Mouse (Mus musculus): ENCODE results near the gene Smarca2. TPM values are rescaled to one million over a fixed set of nuclear protein-coding genes. Genes with fewer than 3 reads are reported as not detected.
A peak's percentile ranks its signal among the peaks of the same experiment; 100 is the strongest.

Smarca2 gene
- polyA plus RNA-seq, 1 experiment from 2014 or later, result 66.1 TPM

- Histone ChIP-seq H3K27ac (ENCODE audit: low read length) (no peak overlapping the region), H3K36me3 (ENCODE audit: control insufficient read depth, insufficient read depth, low read length) (no peaks in the 10 kb centered on the region), H3K9ac (replicated peaks; ENCODE audit: low read depth, low read length) (no peak overlapping the region), H3K4me3 (ENCODE audit: low read depth, low read length) (no peak overlapping the region), H3K27me3 (ENCODE audit: control insufficient read depth, insufficient read depth, low read length) (no peaks in the 10 kb centered on the region), H3K4me2 (replicated peaks; ENCODE audit: low read depth, low read length) (no peak overlapping the region), H3K4me1 (ENCODE audit: control insufficient read depth, insufficient read depth, low read length) (no peaks in the 10 kb centered on the region), H3K9me3 (ENCODE audit: control insufficient read depth, low read depth, low read length) (no peaks in the 10 kb centered on the region)
- no peak for ATAC-seq (ENCODE audit: insufficient number of reproducible peaks, insufficient read depth, low FRiP score, low read depth)
- WGBS, result 74% methylated on average over 4 of the region's 4 CpGs
These were observed 3.4 kb upstream of the Smarca2 start for GRCm38 (mm10) chr19:26601459-26601858.

- H3K27me3 ChIP-seq (ENCODE audit: control insufficient read depth, insufficient read depth, low read length), result no peaks in the 10 kb centered on the region
- no peaks in the 10 kb centered on the region for H3K9me3 ChIP-seq (ENCODE audit: control insufficient read depth, low read depth, low read length)
- H3K4me3 ChIP-seq (ENCODE audit: low read depth, low read length), result no peak overlapping the region
- H3K9ac ChIP-seq (replicated peaks; ENCODE audit: low read depth, low read length), result no peak overlapping the region
- peak overlapping the region; percentile 95 for H3K4me2 ChIP-seq (replicated peaks; ENCODE audit: low read depth, low read length)
- ATAC-seq (ENCODE audit: insufficient number of reproducible peaks, insufficient read depth, low FRiP score, low read depth), result no peak
- no peaks in the 10 kb centered on the region for H3K36me3 ChIP-seq (ENCODE audit: control insufficient read depth, insufficient read depth, low read length)
- H3K27ac ChIP-seq (ENCODE audit: low read length), result no peak overlapping the region
- WGBS, result 40% methylated on average over 2 of the region's 2 CpGs
- 0 out of 2 replicates have a peak, but pooled peaks cover 1% of the 10 kb centered on the region for H3K4me1 ChIP-seq (ENCODE audit: control insufficient read depth, insufficient read depth, low read length)
These were observed 1.5 kb upstream of the Smarca2 start for GRCm38 (mm10) chr19:26603296-26603860.

GRCm38 (mm10) chr19:26603906-26604754 is 720 bp upstream of the Smarca2 start:
- ATAC-seq (ENCODE audit: insufficient number of reproducible peaks, insufficient read depth, low FRiP score, low read depth), result peak; percentile 54
- H3K36me3 ChIP-seq (ENCODE audit: control insufficient read depth, insufficient read depth, low read length), result no peaks in the 10 kb centered on the region
- peak overlapping the region; percentile 95 for H3K4me2 ChIP-seq (replicated peaks; ENCODE audit: low read depth, low read length)
- H3K4me3 ChIP-seq (ENCODE audit: low read depth, low read length), result peak overlapping the region; percentile 80
- peak overlapping the region; percentile 36 for H3K9ac ChIP-seq (replicated peaks; ENCODE audit: low read depth, low read length)
- 2% methylated on average over 35 of the region's 36 CpGs for WGBS
- H3K27ac ChIP-seq (ENCODE audit: low read length), result peak overlapping the region; percentile 94
- no peaks in the 10 kb centered on the region for H3K9me3 ChIP-seq (ENCODE audit: control insufficient read depth, low read depth, low read length)
- H3K4me1 ChIP-seq (ENCODE audit: control insufficient read depth, insufficient read depth, low read length), result 0 out of 2 replicates have a peak, but pooled peaks cover 3% of the 10 kb centered on the region
- no peaks in the 10 kb centered on the region for H3K27me3 ChIP-seq (ENCODE audit: control insufficient read depth, insufficient read depth, low read length)

- no peaks in the 10 kb centered on the region for H3K36me3 ChIP-seq (ENCODE audit: control insufficient read depth, insufficient read depth, low read length)
- H3K27me3 ChIP-seq (ENCODE audit: control insufficient read depth, insufficient read depth, low read length), result no peaks in the 10 kb centered on the region
- under 1% methylated on average over 43 of the region's 44 CpGs for WGBS
- H3K27ac ChIP-seq (ENCODE audit: low read length), result peak overlapping the region; percentile 78; the same call in 1 of the 2 replicates
- H3K4me1 ChIP-seq (ENCODE audit: control insufficient read depth, insufficient read depth, low read length), result 0 out of 2 replicates have a peak, but pooled peaks cover 5% of the 10 kb centered on the region
- no peaks in the 10 kb centered on the region for H3K9me3 ChIP-seq (ENCODE audit: control insufficient read depth, low read depth, low read length)
- ATAC-seq (ENCODE audit: insufficient number of reproducible peaks, insufficient read depth, low FRiP score, low read depth), result no peak
- H3K9ac ChIP-seq (replicated peaks; ENCODE audit: low read depth, low read length), result peak overlapping the region; percentile 74
- H3K4me2 ChIP-seq (replicated peaks; ENCODE audit: low read depth, low read length), result peak overlapping the region; percentile 95
- H3K4me3 ChIP-seq (ENCODE audit: low read depth, low read length), result peak overlapping the region; percentile 80
These were observed 829 bp downstream of the Smarca2 start for GRCm38 (mm10) chr19:26605438-26606320.

GRCm38 (mm10) chr19:26606321-26607155 is 1.7 kb downstream of the Smarca2 start:
- no peaks in the 10 kb centered on the region for H3K27me3 ChIP-seq (ENCODE audit: control insufficient read depth, insufficient read depth, low read length)
- peak overlapping the region; percentile 80 for H3K4me3 ChIP-seq (ENCODE audit: low read depth, low read length)
- H3K4me1 ChIP-seq (ENCODE audit: control insufficient read depth, insufficient read depth, low read length), result 0 out of 2 replicates have a peak, but pooled peaks cover 5% of the 10 kb centered on the region
- H3K9ac ChIP-seq (replicated peaks; ENCODE audit: low read depth, low read length), result peak overlapping the region; percentile 74; the same call in 1 of the 2 replicates
- H3K9me3 ChIP-seq (ENCODE audit: control insufficient read depth, low read depth, low read length), result no peaks in the 10 kb centered on the region
- H3K4me2 ChIP-seq (replicated peaks; ENCODE audit: low read depth, low read length), result peak overlapping the region; percentile 95
- ATAC-seq (ENCODE audit: insufficient number of reproducible peaks, insufficient read depth, low FRiP score, low read depth), result peak; percentile 39; the same call in 1 of the 2 replicates
- H3K27ac ChIP-seq (ENCODE audit: low read length), result peak overlapping the region; percentile 78; the same call in 1 of the 2 replicates
- whole genome bisulfite sequencing, result under 1% methylated on average over 58 of the region's 63 CpGs
- H3K36me3 ChIP-seq (ENCODE audit: control insufficient read depth, insufficient read depth, low read length), result no peaks in the 10 kb centered on the region

GRCm38 (mm10) chr19:26607156-26607536 is 2.3 kb downstream of the Smarca2 start:
- WGBS, result under 1% methylated on average over 35 of the region's 56 CpGs

GRCm38 (mm10) chr19:26607551-26608433 is 2.9 kb downstream of the Smarca2 start:
- H3K27me3 ChIP-seq (ENCODE audit: control insufficient read depth, insufficient read depth, low read length), result no peaks in the 10 kb centered on the region
- no peaks in the 10 kb centered on the region for H3K9me3 ChIP-seq (ENCODE audit: control insufficient read depth, low read depth, low read length)
- under 1% methylated on average over 39 of the region's 39 CpGs for WGBS
- peak overlapping the region; percentile 80 for H3K4me3 ChIP-seq (ENCODE audit: low read depth, low read length)
- H3K9ac ChIP-seq (replicated peaks; ENCODE audit: low read depth, low read length), result peak overlapping the region; percentile 74
- no peak for ATAC-seq (ENCODE audit: insufficient number of reproducible peaks, insufficient read depth, low FRiP score, low read depth)
- H3K36me3 ChIP-seq (ENCODE audit: control insufficient read depth, insufficient read depth, low read length), result no peaks in the 10 kb centered on the region
- H3K4me1 ChIP-seq (ENCODE audit: control insufficient read depth, insufficient read depth, low read length), result peaks cover 5% of the 10 kb centered on the region; the same call in 1 of the 2 replicates
- H3K27ac ChIP-seq (ENCODE audit: low read length), result peak overlapping the region; percentile 78
- H3K4me2 ChIP-seq (replicated peaks; ENCODE audit: low read depth, low read length), result peak overlapping the region; percentile 95

More at GRCm38 (mm10) chr19:26607156-26607536, 2.3 kb downstream of the Smarca2 start:
- H3K9ac ChIP-seq (replicated peaks; ENCODE audit: low read depth, low read length), result peak overlapping the region; percentile 74
- peak overlapping the region; percentile 95 for H3K4me2 ChIP-seq (replicated peaks; ENCODE audit: low read depth, low read length)
- H3K27me3 ChIP-seq (ENCODE audit: control insufficient read depth, insufficient read depth, low read length), result no peaks in the 10 kb centered on the region
- ATAC-seq (ENCODE audit: insufficient number of reproducible peaks, insufficient read depth, low FRiP score, low read depth), result peak; percentile 35; the same call in 1 of the 2 replicates
- no peaks in the 10 kb centered on the region for H3K9me3 ChIP-seq (ENCODE audit: control insufficient read depth, low read depth, low read length)
- H3K4me3 ChIP-seq (ENCODE audit: low read depth, low read length), result peak overlapping the region; percentile 80
- peak overlapping the region; percentile 78 for H3K27ac ChIP-seq (ENCODE audit: low read length)
- no peaks in the 10 kb centered on the region for H3K36me3 ChIP-seq (ENCODE audit: control insufficient read depth, insufficient read depth, low read length)
- H3K4me1 ChIP-seq (ENCODE audit: control insufficient read depth, insufficient read depth, low read length), result 0 out of 2 replicates have a peak, but pooled peaks cover 5% of the 10 kb centered on the region

Data from stomach, embryonic 14.5 days (tissue).